Mouse (Mus musculus): ENCODE measurements at regions not wholly inside any gene's neighbourhood (a gene's known extent, or its start where the extent isn't known, plus 50 kb on each side); places are given as distances from the start of the nearest gene placed in this dataset.

DNA sequence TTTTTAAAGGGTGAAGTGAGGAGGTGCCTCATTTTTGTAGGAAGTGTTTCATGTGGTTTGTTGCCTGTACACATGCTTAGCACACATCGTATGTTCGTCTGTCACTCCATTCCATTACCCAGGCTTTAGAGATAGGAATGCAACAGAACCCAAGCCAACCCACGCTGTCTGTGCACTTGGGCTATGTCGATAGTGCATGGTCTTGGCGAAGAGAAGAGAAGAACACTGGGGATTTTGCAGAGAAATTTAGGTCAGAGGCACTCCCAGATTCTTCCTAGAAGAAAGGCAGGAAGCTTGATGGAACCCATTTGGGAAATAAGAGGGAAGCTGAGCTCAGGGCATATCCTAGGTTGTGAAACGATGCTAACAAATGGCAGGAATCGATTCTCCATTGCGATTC, 103.7 kb upstream of the Tgfbr2 start:
- Histone ChIP-seq H3K4me1 (ENCODE audit: control insufficient read depth, insufficient read depth, low read length) (no peaks in the 10 kb centered on the region), H3K9me3 (replicated peaks; ENCODE audit: control insufficient read depth, low read length) (no peaks in the 10 kb centered on the region), H3K4me2 (ENCODE audit: low read length) (no peak overlapping the region), H3K27ac (ENCODE audit: low read depth, low read length) (no peak overlapping the region), H3K4me3 (ENCODE audit: low read depth, low read length) (no peak overlapping the region), H3K36me3 (ENCODE audit: control insufficient read depth, insufficient read depth, low read length) (no peaks in the 10 kb centered on the region), H3K9ac (ENCODE audit: low read length) (no peak overlapping the region), H3K27me3 (replicated peaks; ENCODE audit: control insufficient read depth, insufficient read depth, low read length) (no peaks in the 10 kb centered on the region)
- no peak for DNase-seq (ENCODE audit: low spot score)
- ATAC-seq = no peak
- WGBS = 93% methylated on average over 8 of the region's 8 CpGs

DNA sequence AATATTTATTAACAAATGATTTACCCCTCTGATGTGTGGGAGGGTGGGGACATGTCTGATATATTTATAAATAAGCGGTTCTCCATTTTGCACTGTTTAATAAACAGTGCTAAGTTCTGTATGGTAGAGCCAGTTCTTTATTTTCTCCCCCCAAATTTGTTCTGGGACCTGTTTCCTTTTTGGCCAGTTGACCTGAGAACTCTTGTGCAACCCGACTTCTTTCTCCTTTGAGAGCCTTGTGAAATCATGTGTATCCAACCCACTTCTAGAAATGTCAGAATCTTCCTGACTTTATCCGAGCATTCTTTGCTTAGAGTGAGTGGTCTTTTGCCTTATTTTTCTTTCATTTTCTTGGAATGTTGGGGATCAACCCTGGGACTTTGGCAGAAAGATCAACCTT, 102.6 kb upstream of the Tgfbr2 start:
- ATAC-seq = no peak
- Histone ChIP-seq H3K27ac (ENCODE audit: low read depth, low read length) (no peak overlapping the region), H3K4me3 (ENCODE audit: low read depth, low read length) (no peak overlapping the region), H3K9me3 (replicated peaks; ENCODE audit: control insufficient read depth, low read length) (no peaks in the 10 kb centered on the region), H3K9ac (ENCODE audit: low read length) (no peak overlapping the region), H3K4me1 (ENCODE audit: control insufficient read depth, insufficient read depth, low read length) (no peaks in the 10 kb centered on the region), H3K4me2 (ENCODE audit: low read length) (no peak overlapping the region), H3K36me3 (ENCODE audit: control insufficient read depth, insufficient read depth, low read length) (no peaks in the 10 kb centered on the region), H3K27me3 (replicated peaks; ENCODE audit: control insufficient read depth, insufficient read depth, low read length) (no peaks in the 10 kb centered on the region)
- no peak for DNase-seq (ENCODE audit: low spot score)
- 86% methylated on average over 3 of the region's 3 CpGs for WGBS

DNA sequence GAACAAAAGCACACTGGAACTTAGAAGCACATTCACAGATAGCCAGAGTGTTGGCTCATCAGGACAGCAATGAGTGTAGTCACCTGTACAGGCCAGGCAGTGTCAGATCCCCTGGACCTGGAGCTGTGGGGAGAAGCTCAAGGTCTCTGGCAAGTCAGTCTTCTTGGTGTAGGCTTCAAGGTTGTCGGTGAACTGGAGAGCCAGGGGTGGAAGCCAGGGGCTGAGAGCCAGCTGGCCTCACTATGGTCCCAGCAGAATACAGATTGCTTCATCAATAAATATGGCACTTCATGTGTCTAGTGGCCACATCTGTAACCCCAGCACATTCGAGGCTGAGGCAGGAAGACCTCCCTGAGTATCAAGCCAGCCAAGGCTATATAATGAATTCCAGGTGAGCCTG, 101.0 kb upstream of the Tgfbr2 start:
- no peak overlapping the region for H3K4me3 ChIP-seq (ENCODE audit: low read depth, low read length)
- no peaks in the 10 kb centered on the region for H3K4me1 ChIP-seq (ENCODE audit: control insufficient read depth, insufficient read depth, low read length)
- no peak overlapping the region for H3K9ac ChIP-seq (ENCODE audit: low read length)
- no peaks in the 10 kb centered on the region for H3K36me3 ChIP-seq (ENCODE audit: control insufficient read depth, insufficient read depth, low read length)
- DNase-seq (ENCODE audit: low spot score) = no peak
- H3K27ac ChIP-seq (ENCODE audit: low read depth, low read length) = no peak overlapping the region
- no peak for ATAC-seq
- 94% methylated on average over 2 of the region's 2 CpGs for WGBS
- no peak overlapping the region for H3K4me2 ChIP-seq (ENCODE audit: low read length)
- H3K27me3 ChIP-seq (replicated peaks; ENCODE audit: control insufficient read depth, insufficient read depth, low read length) = no peaks in the 10 kb centered on the region
- no peaks in the 10 kb centered on the region for H3K9me3 ChIP-seq (replicated peaks; ENCODE audit: control insufficient read depth, low read length)

DNA sequence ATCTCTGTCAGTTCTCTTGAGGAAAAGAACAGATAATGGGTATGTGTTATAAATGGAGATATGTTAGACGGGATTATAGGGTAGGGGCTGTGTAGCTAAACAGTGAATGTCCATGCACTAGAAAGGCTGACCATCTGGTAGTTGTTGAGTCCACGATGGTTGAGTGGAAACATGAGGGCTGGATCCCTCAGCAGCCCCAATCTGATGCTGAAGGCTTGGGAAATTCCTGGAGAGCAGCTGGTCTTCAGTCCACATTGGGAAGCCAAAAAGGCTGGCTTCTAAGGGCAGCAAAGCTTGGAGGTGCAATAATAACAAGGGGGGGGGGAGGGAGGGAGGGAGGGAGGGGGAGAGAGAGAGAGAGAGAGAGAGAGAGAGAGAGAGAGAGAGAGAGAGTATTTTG, 97.3 kb upstream of the Tgfbr2 start:
- Histone ChIP-seq H3K36me3 (ENCODE audit: control insufficient read depth, insufficient read depth, low read length) (no peaks in the 10 kb centered on the region), H3K9me3 (replicated peaks; ENCODE audit: control insufficient read depth, low read length) (no peaks in the 10 kb centered on the region), H3K27me3 (replicated peaks; ENCODE audit: control insufficient read depth, insufficient read depth, low read length) (no peaks in the 10 kb centered on the region), H3K4me1 (ENCODE audit: control insufficient read depth, insufficient read depth, low read length) (no peaks in the 10 kb centered on the region), H3K4me2 (ENCODE audit: low read length) (no peak overlapping the region), H3K27ac (ENCODE audit: low read depth, low read length) (no peak overlapping the region), H3K4me3 (ENCODE audit: low read depth, low read length) (no peak overlapping the region), H3K9ac (ENCODE audit: low read length) (no peak overlapping the region)
- WGBS = 80% methylated on average over 2 of the region's 2 CpGs
- ATAC-seq (no peak), DNase-seq (ENCODE audit: low spot score) (no peak)

DNA sequence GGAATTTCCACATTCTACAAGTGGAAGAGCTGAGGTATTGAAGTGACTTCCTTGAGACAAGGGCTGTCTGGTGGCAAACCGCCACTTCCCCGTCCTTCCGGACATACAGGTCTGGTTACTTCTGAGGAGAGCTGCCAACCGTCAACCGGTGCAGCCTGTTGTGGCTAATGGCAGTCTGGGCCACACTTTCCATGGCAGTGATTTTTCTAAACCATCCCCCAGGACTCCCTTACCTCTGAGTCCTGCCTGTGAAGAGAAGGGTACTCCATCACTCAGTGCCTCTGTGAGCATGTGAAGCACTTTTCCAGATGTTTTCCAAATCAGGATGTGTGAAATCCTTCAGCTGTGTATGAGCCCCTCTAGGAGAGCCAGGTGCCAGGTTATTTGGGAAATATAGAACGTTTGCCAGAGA, 95.3 kb upstream of the Tgfbr2 start:
- WGBS = 92% methylated on average over 6 of the region's 6 CpGs
- no peak for ATAC-seq
- H3K27ac ChIP-seq (ENCODE audit: low read depth, low read length) = no peak overlapping the region

DNA sequence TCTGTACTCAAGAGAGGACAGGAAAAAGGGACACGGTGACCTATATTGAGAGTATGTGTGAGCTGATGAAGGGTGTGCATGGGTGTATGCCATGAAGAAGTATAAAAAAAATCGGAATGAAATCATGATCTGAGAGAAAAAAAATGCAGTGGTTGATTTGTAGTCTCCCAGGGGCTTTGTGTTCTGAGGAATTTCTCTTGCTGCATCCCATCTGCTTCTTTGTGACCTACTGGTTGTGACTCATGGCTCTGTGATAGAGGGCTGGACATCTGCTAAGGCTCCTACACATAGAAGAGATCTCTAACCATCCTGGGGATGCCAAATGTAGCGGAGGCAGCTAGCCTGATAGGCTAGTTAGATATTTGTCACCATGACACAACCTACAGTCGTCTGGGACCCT, 92.3 kb upstream of the Tgfbr2 start:
- 84% methylated on average over 4 of the region's 4 CpGs for WGBS
- ATAC-seq = no peak
- Histone ChIP-seq H3K4me3 (ENCODE audit: low read depth, low read length) (no peak overlapping the region), H3K4me2 (ENCODE audit: low read length) (no peak overlapping the region), H3K9ac (ENCODE audit: low read length) (no peak overlapping the region), H3K27ac (ENCODE audit: low read depth, low read length) (no peak overlapping the region), H3K4me1 (ENCODE audit: control insufficient read depth, insufficient read depth, low read length) (no peaks in the 10 kb centered on the region), H3K36me3 (ENCODE audit: control insufficient read depth, insufficient read depth, low read length) (no peaks in the 10 kb centered on the region), H3K9me3 (replicated peaks; ENCODE audit: control insufficient read depth, low read length) (no peaks in the 10 kb centered on the region), H3K27me3 (replicated peaks; ENCODE audit: control insufficient read depth, insufficient read depth, low read length) (no peaks in the 10 kb centered on the region)
- DNase-seq (ENCODE audit: low spot score) = no peak

More for the DNA sequence above, 95.3 kb upstream of the Tgfbr2 start:
- Histone ChIP-seq H3K9ac (ENCODE audit: low read length) (no peak overlapping the region), H3K36me3 (ENCODE audit: control insufficient read depth, insufficient read depth, low read length) (no peaks in the 10 kb centered on the region), H3K9me3 (replicated peaks; ENCODE audit: control insufficient read depth, low read length) (no peaks in the 10 kb centered on the region), H3K4me1 (ENCODE audit: control insufficient read depth, insufficient read depth, low read length) (no peaks in the 10 kb centered on the region), H3K4me3 (ENCODE audit: low read depth, low read length) (no peak overlapping the region), H3K27me3 (replicated peaks; ENCODE audit: control insufficient read depth, insufficient read depth, low read length) (no peaks in the 10 kb centered on the region), H3K4me2 (ENCODE audit: low read length) (no peak overlapping the region)
- DNase-seq (ENCODE audit: low spot score) = no peak

DNA sequence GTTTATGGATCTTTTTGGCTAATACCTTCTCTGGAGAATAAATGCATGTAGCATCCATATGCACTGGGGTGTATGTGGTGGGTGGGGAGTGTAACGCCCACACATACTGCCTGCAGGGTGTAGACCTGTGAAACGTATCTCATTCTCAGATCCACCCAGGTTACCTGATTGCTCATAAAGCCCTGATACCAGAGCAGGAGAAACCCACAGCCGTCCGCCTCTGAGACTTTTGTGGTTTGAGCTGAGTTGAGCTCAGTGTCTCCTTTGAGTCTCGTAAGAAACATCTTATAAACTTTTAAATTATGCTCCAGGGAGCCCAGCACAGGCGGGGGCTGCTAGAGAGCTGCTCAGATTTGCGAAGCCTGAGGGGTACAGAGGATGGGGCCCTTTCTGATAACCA, 88.7 kb upstream of the Tgfbr2 start:
- WGBS = 89% methylated on average over 7 of the region's 7 CpGs
- ATAC-seq (no peak), DNase-seq (ENCODE audit: low spot score) (no peak)
- H3K4me2 ChIP-seq (ENCODE audit: low read length) = no peak overlapping the region
- H3K9ac ChIP-seq (ENCODE audit: low read length) = no peak overlapping the region
- H3K36me3 ChIP-seq (ENCODE audit: control insufficient read depth, insufficient read depth, low read length) = no peaks in the 10 kb centered on the region
- no peaks in the 10 kb centered on the region for H3K9me3 ChIP-seq (replicated peaks; ENCODE audit: control insufficient read depth, low read length)
- no peaks in the 10 kb centered on the region for H3K27me3 ChIP-seq (replicated peaks; ENCODE audit: control insufficient read depth, insufficient read depth, low read length)
- H3K4me3 ChIP-seq (ENCODE audit: low read depth, low read length) = no peak overlapping the region
- no peaks in the 10 kb centered on the region for H3K4me1 ChIP-seq (ENCODE audit: control insufficient read depth, insufficient read depth, low read length)
- H3K27ac ChIP-seq (ENCODE audit: low read depth, low read length) = no peak overlapping the region

DNA sequence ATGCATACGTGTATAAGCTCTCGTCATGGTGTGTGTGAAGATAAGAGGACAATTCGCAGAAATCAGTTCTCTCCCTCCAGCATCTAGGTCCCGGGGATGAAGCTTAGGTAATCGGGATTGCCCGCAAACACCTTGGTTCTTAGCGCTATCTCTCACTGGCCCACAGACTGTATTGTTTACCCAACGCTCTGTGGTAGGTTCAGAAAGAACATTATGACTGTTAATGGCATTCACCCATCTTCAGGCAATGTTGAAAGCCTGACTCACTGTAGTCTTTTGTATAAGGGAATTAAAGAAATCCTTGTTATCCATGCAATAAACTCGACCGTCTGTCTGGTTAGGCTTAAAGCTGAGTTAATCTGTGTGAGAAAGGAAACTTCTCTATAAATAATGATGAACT, 84.4 kb upstream of the Tgfbr2 start:
- no peaks in the 10 kb centered on the region for H3K9me3 ChIP-seq (replicated peaks; ENCODE audit: control insufficient read depth, low read length)
- ATAC-seq (no peak), DNase-seq (ENCODE audit: low spot score) (no peak)
- no peaks in the 10 kb centered on the region for H3K4me1 ChIP-seq (ENCODE audit: control insufficient read depth, insufficient read depth, low read length)
- no peak overlapping the region for H3K4me2 ChIP-seq (ENCODE audit: low read length)
- H3K4me3 ChIP-seq (ENCODE audit: low read depth, low read length) = no peak overlapping the region
- no peaks in the 10 kb centered on the region for H3K27me3 ChIP-seq (replicated peaks; ENCODE audit: control insufficient read depth, insufficient read depth, low read length)
- H3K36me3 ChIP-seq (ENCODE audit: control insufficient read depth, insufficient read depth, low read length) = no peaks in the 10 kb centered on the region
- no peak overlapping the region for H3K27ac ChIP-seq (ENCODE audit: low read depth, low read length)
- 77% methylated on average over 10 of the region's 10 CpGs for WGBS
- H3K9ac ChIP-seq (ENCODE audit: low read length) = no peak overlapping the region

DNA sequence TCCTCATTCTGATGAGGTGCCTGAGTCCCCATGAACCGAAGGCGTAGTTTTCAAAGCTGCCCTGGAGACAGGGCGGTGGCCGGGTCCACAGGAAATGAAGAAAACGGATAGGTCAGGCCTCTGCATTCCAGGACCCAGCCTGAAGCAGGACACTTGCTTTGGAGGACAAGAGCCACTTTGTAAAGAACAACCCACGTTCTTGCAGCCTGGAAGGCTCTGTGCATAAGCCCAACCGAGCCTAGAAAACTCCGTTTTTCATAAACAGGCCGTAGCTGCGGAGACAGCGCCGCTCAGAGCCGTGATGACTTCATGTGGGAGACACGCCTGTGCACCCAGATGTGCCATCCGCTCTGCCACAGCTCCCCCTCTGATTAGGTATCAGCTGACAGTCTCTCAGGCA, 78.4 kb upstream of the Tgfbr2 start:
- H3K4me2 ChIP-seq (ENCODE audit: low read length) = no peak overlapping the region
- no peaks in the 10 kb centered on the region for H3K36me3 ChIP-seq (ENCODE audit: control insufficient read depth, insufficient read depth, low read length)
- no peak for DNase-seq (ENCODE audit: low spot score)
- no peaks in the 10 kb centered on the region for H3K9me3 ChIP-seq (replicated peaks; ENCODE audit: control insufficient read depth, low read length)
- 86% methylated on average over 15 of the region's 15 CpGs for WGBS
- H3K4me1 ChIP-seq (ENCODE audit: control insufficient read depth, insufficient read depth, low read length) = no peaks in the 10 kb centered on the region
- H3K9ac ChIP-seq (ENCODE audit: low read length) = no peak overlapping the region
- no peak overlapping the region for H3K4me3 ChIP-seq (ENCODE audit: low read depth, low read length)
- no peak overlapping the region for H3K27ac ChIP-seq (ENCODE audit: low read depth, low read length)
- no peaks in the 10 kb centered on the region for H3K27me3 ChIP-seq (replicated peaks; ENCODE audit: control insufficient read depth, insufficient read depth, low read length)
- ATAC-seq = no peak

DNA sequence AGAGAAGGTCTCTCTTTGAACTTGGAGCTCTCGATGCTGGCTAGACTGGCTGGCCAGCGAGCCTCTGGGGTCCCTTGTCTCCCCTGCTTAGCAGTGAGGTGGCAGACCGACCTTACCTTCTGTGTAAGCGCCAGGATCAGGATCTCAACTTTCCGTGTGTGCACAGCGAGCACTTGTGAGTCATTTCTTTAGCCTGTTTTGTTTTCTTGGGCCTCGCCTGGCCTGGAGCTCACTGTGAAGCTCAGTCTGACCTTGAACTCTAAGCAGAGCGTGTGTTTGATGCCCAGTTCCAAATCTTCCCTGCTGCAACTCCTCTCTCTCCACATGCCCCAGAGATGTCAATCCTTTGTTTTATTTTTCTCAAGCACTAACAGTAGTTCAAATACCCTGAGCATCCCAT, 77.6 kb upstream of the Tgfbr2 start:
- H3K4me3 ChIP-seq (ENCODE audit: low read depth, low read length) = no peak overlapping the region
- DNase-seq (ENCODE audit: low spot score) (no peak), ATAC-seq (no peak)
- H3K36me3 ChIP-seq (ENCODE audit: control insufficient read depth, insufficient read depth, low read length) = no peaks in the 10 kb centered on the region
- no peaks in the 10 kb centered on the region for H3K4me1 ChIP-seq (ENCODE audit: control insufficient read depth, insufficient read depth, low read length)
- H3K9me3 ChIP-seq (replicated peaks; ENCODE audit: control insufficient read depth, low read length) = no peaks in the 10 kb centered on the region
- H3K9ac ChIP-seq (ENCODE audit: low read length) = no peak overlapping the region
- no peak overlapping the region for H3K27ac ChIP-seq (ENCODE audit: low read depth, low read length)
- H3K27me3 ChIP-seq (replicated peaks; ENCODE audit: control insufficient read depth, insufficient read depth, low read length) = no peaks in the 10 kb centered on the region
- no peak overlapping the region for H3K4me2 ChIP-seq (ENCODE audit: low read length)
- 88% methylated on average over 8 of the region's 8 CpGs for WGBS
